Mouse (Mus musculus) liver, postnatal 0 days (tissue): ENCODE results near the gene Arfip1.
"Not testable (repeated sequence)": the region's sequence is repeated elsewhere in the genome, so short reads cannot be mapped to it uniquely, and the experiment has no call there.

Experiments
- CTCF ChIP-seq: sonication (generic); IDR thresholded peaks from 2 replicates; pipeline ENCODE4 v1.5.1; 2016; ENCODE audit warnings: antibody characterized with exemption, low read depth
- EP300 ChIP-seq: IDR thresholded peaks from 2 replicates; pipeline ENCODE4 v1.6.1; 2016; ENCODE audit warnings: antibody characterized with exemption, low read depth, mild to moderate bottlenecking

DNA sequence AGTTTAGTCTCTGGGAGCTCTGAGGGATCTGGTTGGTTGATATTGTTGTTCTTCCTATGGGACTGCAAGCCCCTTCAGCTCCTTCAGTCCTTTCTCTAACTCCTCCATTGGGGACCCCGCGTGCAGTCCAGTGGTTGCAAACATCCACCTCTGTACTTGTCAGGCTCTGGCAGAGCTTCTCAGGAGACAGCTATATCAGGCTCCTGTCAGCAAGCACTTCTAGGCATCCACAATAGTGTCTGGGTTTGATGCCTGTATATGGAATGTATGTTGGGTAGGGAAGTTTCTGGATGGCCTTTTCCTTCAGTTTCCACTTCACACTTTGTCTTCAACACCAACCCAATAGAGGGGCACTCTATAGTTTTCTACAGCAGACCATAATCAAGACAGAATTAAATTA, 19.5 kb downstream of the Arfip1 start:
- TF ChIP-seq EP300, CTCF: not testable (repeated sequence)
